Mouse (Mus musculus): ENCODE results near the gene Rpa1.

GRCm38 (mm10) chr11:75310813-75311212 is 37.3 kb downstream of the Rpa1 start:
- TF ChIP-seq CTCF (IDR thresholded peaks at IDR 0.05; ENCODE audit: low read depth) (no peak), EP300 (IDR thresholded peaks at IDR 0.05; ENCODE audit: low read depth) (no peak)
